Mouse (Mus musculus) lung, postnatal 0 days (tissue): ENCODE data around the gene Slc11a1.

Experiments
- CTCF ChIP-seq: IDR thresholded peaks from 2 replicates; pipeline ENCODE4 v1.5.1; 2016; ENCODE audit warnings: antibody characterized with exemption, mild to moderate bottlenecking
- EP300 ChIP-seq: IDR thresholded peaks from 2 replicates; pipeline ENCODE4 v1.6.1; 2016; ENCODE audit warnings: antibody characterized with exemption, mild to moderate bottlenecking, control low read depth

DNA sequence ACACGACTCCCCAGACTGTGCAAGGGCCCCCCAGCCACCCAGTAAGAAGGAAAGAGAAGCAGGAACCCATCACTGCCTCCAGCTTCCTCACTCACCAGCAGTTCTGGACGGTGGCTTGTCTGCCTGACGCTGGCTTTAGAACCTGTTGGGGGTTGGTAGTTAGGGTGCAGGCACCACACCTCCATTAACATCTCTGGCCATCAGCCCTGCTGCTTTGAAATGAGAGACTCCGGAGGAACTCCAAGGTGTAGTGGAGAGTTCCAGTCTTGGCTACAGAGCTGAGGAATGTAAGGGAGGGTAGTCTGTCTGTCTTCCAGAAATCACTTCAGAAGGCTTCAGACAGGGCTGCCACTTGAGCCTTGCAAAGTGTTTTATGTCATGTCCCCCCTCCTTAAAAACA is 5.0 kb upstream of the Slc11a1 start:
- no peak for TF ChIP-seq CTCF
- no peak for TF ChIP-seq EP300
